Mouse (Mus musculus) common myeloid progenitor, adult 5-6 weeks (primary cell): ENCODE results near the gene Zfp648. TPM values are rescaled to one million over a fixed set of nuclear protein-coding genes. Genes with fewer than 3 reads are reported as not detected.

Source experiments
- ATAC-seq: replicated peaks from 2 replicates; pipeline ENCODE4 v1.8.0; 2016; ENCODE audit warnings: low read depth, mild to moderate bottlenecking, moderate TSS enrichment, inconsistent platforms; ENCODE audit not compliant: poor library complexity, severe bottlenecking
- total RNA-seq: library from RNA; stranded (forward); fragments of 200-1000, 187-1606 nt; gene quantifications from 2 replicates; pipeline ENCODE4 v1.2.3, GENCODE M21; 2017

Gene Zfp648
- not detected in 2 replicates for total RNA-seq

DNA sequence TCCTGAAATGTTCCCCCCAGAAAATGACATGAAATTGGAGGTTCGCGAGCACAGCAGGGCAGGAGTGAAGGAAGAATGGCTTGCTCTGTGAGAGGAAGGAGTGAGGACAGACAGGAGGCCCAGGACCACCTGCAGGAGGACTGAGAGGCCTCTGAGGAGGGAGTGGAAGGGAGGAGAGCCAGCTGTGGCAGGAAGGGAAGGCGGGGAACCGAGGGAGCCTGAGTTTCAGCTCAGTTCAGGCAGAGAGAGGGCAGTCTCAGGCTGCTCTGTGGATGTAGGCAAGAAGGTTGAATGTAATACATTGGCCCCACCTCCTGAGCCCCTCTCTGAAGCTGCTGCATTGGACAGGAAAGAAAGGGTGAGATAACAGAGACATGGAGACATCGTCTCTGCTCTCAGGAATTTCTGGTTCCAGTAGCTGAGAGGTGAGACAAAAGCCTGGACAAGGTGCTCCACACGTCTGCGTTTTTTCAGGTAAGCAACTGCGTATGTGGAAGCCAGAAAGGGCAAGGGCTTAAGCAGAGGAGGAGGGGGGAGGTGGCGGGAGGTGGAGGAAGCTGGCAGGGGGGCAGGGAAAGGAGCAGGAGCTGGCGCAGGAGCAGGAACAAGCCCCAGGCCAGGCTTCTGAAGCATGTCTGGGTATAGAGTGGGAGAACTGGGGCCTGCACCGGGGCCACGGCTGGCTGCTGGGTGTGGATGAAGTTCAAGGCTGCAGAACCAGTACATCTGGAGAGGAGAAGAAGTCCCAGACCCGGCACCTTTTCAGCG is at the start of gene Zfp648:
Gene Zfp648, plus strand, starts transcription at position 233 of the 768 bp plus-strand sequence.
- no peak for ATAC-seq

DNA sequence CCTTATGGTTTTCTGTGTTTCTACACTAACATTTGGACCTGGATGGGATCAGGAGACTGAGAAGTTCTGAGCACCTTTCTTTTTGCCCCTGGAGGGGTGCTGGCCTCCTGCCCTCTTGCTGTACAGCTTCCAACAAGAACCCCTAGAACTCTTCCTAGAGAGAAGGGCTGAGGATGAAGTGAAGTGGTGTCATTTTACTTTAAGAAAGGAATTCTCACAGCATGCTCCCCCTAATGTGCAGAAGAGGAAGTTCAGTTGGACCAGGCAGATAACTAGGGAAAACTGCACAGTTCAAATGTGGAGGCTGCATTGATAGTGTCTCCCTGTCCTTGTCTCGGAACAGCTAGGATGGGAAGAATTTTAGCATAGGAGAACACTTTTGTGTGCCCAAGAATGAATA is 48.4 kb upstream of the Zfp648 start:
- ATAC-seq, result peak; percentile 50; the same call in 1 of the 2 replicates

DNA sequence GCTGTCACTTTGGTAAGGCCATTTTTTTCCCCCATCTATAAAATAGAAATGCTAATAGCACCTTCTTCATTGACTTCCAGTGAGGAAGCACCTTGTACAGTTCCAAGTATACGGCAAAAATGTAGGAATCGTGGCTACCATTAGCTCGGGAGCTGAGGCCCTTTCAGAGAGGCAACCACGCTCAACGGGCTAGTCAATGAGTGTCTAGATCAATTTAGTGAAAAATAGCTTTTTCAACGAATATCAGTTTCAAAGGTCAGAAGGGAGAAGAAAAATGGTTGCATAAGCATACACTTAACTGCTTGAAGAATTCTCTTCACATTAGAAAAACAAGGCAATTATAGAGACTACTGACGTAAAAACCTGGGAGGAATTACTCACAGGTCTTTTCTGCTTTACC is 47.2 kb upstream of the Zfp648 start:
- no peak for ATAC-seq

DNA sequence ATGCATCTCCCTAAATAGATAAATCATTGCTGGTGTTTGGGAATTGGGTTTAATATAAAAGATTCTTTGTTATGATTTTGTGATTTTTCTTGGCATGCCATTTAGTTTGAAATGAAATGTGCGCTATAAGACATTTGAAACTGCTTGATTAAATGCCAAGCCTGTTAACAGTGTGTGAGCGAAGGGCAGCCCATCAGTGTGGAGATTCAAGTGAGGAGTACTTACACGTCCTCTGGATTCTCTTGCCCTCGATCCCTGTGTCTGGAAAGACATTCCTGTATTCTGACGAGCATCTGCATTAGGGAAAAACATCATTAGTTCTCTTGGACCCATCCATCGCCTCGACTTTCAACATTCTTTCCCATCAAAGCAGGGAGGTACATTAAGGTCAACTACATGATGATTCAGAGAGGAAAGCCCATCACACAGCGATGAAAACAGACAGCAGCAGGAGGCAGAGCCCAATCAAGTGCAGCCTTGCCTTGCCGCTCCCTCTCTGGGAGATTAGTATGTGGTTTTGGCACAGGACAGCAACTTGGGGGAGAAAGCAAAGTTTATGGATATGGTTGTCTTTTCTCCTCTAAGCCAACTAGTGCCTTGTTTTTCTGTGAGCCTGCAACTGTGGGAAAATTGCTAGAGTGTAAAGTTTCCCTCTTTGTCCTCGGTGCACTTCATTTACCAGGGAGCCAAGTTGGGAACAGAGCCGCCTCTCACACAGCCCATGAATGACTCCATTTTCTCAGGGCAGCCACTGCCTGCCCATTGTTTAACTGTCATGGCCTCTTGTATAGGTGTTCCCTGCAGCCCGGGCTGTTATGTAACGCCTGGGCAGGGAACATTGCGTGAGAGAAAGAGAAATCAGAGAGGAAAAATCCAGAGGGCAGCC is 44.6 kb upstream of the Zfp648 start:
- no peak for ATAC-seq

DNA sequence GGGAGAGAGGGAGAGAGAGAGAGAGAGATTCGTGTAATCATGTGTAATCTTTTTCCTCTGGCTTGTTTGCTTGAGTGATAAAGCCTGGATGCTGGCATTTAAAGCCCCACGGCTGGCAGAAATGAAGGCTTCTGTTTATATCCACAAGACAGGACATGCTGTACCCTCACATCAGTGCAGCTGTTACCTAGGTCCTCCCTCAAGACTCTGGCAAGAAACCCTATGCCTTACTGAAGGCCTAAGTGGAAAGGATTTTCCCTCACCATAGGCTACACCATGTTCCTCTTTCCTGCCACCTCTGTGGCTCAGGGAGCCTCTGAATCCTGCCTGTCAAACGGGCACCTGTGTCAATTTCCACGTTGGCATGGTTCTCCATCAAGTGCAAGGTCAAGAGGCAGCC is 43.9 kb upstream of the Zfp648 start:
- no peak for ATAC-seq

DNA sequence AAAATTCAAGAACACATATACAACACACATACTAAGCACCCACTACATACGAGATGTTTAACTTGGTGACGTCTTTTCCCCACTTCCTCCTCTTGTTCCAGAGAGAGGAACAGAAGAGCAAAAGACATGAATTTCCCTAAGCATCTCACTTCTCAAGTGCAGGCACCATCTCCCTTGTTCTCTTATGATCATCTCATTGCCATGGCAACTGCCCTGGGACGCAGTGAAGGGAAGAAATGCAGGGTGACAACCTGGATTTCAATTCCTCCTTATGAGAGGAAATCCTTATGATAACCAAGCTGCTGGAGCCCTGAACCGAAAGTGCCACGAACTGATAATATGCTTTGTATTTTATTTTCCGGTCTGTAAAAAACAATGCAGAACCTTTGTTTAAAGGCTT is 33.3 kb upstream of the Zfp648 start:
- ATAC-seq, result no peak

DNA sequence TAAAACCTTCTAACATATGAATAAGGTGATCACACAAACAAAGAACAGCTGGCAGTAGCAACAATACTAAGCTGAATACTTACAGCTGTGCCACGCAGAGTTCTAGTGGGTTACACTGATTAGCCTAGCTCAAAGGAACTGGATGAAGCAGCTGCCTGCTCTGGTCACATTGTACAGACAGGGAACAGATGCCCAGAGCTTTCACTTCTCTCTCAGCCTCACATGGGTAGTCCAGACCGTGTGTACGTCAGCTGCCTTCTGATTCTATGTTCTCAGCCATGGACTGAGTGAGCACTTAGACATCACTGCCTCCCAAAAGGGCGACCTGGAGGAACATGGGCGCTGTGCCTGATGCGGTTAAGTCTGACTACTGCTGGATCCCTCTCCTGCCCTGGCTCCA is 25.7 kb upstream of the Zfp648 start:
- peak; percentile 55 for ATAC-seq

DNA sequence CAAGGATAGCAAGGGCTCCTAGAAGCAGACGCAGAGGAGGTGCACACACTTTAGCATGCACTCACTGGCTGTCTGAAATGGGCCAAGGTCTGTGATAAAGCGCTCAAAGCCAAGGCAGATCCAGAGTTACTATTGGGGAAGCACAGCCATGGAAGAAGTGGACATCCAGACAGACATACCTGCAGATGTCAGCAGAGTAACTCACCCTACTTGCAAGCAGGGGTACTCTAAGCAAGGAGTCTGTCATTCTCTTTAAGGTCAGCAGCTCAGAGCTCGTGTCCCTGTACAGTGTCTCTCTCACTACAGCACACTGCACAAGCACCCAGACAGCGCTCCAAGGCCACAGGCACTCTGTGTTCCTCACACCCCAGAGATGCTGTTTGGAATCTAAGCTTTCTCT is 23.2 kb upstream of the Zfp648 start:
- ATAC-seq, result no peak

DNA sequence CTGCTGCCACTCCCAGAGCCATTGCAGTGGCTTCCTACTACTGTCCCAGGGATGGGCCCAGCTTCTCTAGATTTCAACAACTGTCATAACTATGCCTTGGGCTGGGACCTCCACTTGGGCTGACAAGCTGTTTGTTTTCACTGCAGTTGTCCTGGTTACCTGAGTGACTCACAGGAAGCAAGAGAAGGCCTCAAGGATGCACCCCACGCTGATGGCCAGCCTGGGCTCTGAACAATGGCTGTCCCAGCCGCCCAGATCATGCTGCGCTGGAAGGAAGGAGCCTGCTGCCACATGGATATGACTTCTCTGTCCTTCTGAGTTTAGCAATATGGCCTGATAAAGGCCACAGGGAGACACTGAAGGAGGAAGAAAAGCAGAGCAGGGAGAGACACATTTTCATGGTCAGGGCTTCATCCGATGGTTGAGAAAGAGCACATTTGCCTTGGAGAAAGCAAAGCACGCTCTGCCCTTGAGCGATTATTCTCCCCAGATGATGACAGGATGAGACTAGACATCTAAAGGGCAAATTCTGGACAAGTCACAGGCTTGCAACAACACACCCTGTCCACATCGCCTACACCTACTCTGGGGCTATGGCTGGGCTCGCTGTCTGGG is 22.3 kb upstream of the Zfp648 start:
- ATAC-seq, result no peak

DNA sequence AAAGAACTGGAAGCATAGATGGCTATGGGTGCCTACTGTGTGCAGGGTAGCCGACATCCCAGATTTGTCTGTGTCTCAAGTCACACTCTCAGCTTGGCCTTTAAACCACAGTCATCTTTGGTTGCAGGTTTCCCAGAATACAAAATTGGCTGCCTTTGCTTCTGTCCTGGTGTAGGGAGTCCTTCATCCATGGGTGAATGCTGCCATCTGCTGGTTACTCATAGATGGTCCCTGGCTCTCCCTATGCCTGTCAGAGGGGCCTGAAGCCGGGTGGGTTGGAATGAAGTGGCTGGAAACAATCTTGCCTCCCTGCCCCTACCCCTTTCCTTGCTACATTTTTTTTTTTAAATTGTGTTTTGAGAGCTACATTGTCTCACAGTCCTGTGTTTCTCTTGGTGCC is 20.0 kb upstream of the Zfp648 start:
- peak; percentile 92 for ATAC-seq

DNA sequence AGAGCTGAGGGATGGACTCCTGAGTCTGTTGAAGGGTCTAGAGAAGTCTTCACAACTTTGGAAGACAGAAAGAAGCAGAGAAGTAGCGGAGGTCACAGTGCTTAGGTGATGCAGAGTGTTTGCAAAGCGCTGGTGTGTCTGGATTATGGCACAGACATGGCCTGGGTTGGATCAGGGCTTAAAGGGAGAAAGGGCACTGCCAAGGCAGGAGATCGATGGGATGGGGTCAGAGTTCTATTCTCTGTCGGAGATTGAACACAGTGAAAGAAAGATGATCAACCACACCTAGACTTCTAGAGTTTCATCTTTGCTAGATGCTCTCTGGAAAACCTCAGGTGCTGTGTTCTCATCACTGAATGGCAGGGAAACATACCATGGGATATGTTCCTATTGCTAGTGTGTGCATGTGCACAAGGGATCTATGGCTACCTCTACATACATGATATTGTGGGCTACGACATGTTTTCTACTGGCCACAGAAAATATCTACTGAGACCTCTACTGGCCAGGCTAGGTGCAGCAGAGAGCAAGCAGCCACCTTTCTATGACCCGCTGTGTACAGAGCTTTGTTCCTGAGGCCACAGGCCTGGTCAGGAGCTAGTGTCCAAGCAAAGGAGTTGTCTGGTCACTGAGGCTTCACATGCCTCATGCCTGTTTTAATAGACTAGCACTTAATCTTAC is 18.5 kb upstream of the Zfp648 start:
- no peak for ATAC-seq

DNA sequence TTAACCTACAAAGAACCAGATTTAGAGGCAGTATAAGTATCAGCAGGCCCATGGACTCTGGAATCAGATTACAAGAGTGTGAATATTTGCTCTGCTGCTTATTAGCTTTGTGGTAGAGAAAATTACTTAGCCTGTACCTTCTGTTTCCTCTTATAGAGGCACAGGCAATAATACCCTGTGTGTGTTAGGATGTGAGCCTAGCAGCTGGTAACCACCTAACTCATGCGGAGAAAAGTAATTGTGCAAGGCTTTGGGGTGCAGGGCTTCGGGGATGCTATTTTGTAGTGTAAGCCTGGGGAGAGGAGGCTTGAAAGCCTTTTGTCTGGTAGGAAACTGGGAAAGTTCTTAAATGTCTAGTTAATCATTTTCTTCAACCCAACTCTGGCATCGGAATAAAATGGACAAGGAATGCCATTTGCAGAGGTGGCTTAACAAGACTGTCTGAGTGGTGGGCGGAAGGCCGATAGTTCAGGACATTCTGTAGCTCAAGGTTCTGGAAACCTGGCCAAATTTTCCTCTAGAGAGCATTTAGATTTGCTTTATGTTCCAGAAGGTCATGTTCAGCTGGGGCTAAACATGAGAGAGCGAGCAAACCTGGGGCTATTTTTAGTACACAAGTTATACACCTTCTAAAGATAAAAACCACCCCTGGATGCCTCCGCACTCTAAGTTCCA is 17.8 kb upstream of the Zfp648 start:
- no peak for ATAC-seq

DNA sequence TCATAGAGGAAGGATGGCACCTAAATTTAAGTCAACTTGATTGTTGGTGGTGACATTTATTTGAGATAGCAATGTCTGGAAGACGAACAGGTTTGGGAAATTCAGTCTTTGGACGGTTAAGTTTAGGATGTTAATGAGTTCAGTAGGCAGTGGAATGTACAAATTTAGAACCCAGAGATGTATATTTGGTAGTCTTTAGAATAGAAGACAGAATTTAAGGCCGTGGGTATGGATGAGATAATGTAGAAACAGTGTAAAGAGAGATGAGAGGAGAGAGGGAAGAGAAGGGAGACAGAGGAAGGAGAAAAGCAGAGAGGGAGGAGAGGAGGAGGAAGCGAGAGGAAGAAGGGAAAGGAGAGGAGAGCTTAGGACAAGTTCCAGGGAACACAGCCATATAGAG is 12.8 kb upstream of the Zfp648 start:
- ATAC-seq, result no peak

DNA sequence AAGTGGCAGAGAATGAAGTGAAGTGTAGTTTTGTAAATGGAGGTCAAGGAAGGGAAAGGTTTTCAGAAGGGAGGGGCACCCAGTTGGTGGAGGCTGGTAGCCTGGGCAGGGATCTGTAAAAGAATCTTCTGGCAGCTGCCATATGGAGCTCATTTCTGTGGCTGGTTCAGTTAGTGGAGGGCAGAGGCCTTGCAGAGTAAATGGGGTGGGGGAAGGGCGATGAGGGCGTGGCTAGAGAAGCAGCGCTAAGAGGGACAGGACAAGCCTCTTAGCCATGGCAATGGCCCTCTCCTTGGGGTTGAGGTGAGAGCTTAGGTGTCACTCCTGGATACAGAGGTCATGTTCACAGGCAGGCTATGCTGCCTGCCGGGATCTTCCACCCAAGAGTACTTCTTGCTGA is 12.4 kb upstream of the Zfp648 start:
- no peak for ATAC-seq

DNA sequence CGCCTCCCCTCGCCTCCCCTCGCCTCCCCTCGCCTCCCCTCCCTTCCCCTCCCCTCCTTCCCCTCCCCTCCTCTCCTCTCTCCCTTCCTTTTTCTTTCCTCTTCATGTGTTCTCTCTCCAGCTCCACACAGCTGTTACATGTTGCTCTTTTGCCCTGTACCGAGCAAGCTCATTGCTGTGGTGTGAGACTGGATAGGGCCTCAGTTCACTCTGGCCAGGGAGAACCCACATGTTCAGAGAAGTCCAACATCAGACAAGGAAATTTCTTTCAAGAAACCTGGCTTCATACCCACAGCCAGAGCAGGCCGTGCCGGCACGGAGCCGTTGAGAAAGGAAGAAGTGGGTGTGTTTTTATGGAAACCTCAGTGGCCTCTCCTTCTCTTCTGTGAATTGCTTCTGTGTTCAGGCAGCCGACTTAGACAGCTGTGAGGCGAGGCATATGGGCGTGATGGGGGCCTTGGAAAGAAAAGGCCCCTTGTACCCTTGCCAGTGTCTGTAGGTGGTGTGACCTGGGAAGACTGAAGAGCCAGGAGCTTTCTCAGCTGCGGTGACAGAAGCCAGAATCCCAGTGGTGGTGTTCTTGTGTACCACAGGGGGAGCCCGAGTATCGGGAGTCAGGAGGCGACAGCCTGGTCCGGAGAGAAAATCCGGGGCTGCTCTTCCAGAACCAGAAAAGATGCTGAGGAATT is 11.0 kb upstream of the Zfp648 start:
- ATAC-seq, result no peak

DNA sequence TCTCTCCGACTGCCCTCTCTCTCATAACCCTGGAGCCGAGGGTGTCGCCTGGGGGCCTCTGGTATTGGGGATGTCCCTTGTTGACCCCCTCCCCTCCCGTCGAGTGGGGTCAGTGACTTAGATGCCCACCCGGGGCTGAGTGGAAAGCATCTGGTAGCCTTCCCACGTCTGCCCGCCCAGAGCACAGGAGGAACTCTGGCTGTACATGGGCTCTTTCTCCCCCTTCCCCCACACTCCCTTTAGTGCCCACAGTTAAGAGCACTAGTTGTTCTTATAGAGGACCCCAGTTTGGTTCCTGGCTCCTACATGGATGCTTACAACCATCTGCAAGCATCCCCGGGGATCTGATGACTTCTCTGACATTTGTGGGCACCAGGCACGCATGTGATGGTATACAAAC is 2.1 kb upstream of the Zfp648 start:
- no peak for ATAC-seq

DNA sequence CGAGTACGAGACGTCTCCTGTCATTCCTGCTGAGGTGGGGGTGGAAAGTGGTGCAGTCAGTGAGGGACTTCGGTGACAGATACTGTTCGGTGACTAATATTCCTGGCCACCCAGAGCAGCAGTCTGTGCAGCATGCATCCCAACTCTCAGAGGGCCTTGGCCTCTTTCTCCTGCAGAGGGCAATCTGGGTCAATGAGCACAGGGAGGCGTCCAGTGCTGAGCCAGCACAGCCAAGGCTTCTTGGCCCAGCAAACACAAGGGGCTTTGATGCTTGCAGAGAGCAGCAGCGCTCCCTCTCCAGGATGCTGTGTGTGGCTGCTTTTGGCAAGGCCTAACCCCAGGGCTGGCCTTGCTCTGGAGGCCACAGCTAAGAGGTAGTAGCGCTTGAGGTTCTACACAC is 1.6 kb downstream of the Zfp648 start:
- no peak for ATAC-seq

DNA sequence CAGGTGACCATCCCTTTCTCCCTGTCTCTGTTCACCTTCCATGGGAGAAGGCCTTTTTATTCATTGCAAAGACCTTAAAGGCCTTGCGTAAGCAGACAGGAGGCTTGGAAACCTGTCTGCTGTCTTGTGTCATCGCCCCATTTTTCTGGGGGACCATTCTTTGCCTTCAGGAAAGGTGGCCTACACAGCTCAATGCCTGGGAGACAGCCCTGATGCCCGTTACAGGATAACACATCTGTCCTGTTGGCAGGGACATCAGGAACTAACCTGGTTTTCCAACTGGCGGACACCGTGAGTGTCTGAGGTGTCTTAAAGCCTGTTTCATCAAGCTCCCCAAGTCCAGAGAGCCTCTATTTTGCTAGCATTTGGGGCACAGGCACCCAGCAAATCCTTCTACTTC is 2.4 kb downstream of the Zfp648 start:
- ATAC-seq, result no peak
